Mouse (Mus musculus): Measurements from ENCODE around the gene Shd.

The Shd gene

DNA sequence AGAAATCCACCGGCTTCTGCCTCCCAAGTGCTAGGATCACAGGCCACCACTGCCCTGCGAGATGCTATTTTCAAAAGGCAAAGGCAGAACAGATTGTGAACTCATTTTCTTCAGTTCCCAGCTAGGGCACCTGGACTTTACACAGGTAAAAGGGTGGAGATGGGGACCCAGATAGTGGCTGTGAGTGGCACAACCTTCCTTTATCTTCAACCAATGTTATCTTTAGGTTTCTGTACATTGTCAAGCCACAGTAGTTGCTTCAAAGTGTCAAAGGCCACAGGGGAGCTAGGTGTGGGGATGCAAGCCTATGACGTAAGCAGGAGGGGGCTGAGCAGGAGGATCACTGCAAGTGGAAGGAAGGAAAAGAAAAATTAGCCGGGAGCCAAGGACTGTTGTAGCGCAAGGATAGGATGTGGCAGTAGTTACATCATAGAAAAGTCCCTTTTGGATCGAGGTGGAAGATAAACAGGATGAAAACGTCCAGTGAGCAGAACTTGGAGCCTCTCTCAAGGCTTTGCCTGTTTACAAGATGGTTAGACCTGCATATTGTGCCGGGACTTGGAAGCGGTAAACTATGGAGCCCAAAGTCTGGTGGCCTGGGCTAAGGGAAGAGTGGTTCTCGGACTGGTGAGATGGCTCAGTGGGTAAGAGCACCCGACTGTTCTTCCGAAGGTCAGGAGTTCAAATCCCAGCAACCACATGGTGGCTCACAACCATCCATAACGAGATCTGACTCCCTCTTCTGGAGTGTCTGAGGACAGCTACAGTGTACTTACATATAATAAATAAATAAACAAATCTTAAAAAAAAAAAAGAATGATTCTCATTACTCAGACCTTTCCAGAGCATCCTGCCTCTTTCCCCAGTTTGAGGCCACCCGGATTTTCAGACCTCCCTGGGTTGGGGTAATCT, 37.4 kb downstream of the Shd start:
- peak; percentile 79 for DNase-seq (ENCODE audit: low spot score)

DNA sequence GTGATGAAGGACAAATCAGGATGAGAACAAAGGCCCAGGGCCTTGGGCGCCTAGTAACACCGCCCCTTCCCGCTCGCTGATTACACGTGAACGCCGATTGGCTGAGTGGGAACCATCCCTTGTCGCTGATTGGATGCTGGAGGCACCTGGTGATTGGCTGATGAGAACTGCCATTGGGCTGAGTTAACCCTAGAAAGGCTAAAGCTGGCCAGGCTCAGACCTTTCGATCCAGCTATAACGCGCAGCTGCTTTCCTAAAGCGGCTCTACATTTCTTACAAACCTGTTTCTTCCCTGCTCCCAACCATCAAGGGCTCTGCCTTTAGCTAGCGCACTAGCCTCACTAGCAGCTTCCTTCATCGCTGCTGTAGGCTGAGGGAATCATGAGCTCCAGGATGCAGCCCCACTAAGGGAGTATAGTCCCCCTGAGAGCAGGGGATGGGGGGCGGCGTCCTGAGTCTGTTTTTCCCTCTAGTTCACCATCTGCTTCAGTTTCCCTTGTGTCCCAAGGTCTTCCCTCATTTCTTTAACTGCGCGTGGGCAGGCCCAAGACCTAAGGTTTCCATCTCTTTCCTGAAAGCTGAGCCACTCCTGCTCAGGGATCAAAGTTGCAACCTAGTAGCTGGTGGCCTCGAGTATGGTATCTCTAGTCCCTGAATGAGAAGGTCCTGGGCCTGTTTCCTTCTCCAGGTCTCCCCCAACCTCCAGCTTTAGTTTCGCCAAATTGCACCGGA, 38.3 kb downstream of the Shd start:
- DNase-seq (ENCODE audit: low spot score) = peak; percentile 94

DNA sequence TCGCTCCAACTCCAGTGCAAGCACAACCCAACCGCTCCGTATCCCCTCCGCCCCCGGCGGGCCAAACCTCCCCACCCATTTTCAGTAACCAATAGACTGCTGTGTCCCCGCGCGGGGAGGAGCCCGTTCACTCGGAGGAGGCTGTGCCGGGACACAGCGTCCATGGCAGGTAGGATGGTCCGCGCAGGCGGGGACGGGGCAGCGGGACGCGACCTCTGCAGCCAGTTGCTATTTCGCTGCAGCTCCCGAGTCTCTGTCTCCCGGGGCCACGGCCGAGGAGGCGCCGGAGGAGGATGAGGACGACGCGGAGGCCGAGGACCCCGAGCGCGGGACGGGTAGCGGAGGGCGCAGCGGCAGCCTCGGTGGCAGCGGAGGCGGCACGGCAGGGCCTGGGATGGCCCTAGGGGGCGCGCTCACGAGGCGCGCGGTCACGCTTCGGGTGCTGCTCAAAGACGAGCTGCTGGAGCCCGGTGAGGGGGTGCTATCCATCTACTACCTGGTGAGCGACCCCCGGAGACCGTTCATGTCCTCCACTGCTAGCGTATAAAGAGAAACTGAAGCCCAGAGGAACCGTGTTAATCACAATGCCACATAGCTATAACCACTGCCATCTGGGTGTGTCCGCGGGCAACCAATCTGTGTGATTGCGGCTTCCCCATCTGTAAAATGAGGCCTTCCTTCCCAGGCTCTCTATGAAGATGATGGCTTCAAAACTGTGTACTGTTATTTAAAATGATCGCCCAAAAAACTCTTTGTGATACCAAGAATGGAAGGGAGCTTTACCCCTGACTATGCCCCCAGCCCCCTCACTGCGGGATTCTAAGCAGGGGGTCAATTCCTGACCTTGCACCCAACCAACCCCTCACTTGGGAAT, 39.1 kb downstream of the Shd start:
- DNase-seq (ENCODE audit: low spot score) = peak; percentile 94

DNA sequence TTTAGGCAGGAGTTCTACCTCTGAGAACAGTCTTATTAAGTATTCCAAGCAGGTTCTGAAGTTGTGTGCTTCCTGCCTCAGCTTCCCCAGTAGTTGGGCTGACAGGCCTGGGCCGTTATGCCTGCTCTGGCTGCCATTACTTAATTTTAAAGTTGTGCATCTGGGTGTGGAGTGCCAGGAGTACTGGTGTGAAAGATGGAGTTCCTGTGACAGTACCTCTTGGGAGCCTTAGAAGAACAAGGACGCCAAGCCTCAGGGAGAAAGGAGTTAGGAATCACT, 39.6 kb downstream of the Shd start:
- no peak for DNase-seq (ENCODE audit: low spot score)

DNA sequence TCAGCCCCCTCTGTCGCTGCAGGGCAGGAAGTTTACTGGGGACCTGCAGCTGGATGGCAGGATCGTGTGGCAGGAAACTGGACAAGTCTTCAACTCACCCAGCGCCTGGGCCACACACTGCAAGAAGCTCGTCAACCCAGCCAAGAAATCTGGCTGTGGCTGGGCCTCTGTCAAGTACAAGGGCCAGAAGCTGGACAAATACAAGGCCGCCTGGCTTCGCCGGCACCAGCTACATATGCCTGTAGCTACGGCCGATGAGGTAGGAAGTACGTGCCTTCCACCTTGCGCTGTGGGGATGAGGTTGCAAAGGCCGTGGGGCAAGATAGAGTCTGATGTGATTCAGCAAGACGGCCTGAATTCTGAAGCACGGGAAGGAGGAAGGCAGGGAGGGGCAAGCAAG, 40.0 kb downstream of the Shd start:
- DNase-seq (ENCODE audit: low spot score) = no peak

DNA sequence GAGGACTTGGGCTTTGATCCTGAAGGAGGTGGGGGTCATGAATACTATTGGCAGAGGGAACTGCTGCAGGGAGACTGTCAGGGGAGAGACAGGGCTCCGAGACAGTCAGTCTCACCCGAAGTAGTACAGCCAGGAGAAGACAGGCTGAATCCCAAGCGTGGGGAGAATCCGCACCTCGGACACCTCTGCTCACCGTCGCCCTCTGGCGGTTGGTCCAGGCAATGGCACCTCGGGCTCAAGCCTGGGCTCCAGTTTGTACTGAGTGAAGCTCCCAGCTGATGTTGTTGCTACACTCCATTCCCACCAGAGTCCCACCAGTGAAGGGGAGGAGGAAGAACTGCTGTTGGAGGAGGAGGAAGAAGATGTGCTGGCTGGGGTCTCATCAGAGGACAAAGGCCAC, 40.4 kb downstream of the Shd start:
- DNase-seq (ENCODE audit: low spot score) = peak; percentile 58

DNA sequence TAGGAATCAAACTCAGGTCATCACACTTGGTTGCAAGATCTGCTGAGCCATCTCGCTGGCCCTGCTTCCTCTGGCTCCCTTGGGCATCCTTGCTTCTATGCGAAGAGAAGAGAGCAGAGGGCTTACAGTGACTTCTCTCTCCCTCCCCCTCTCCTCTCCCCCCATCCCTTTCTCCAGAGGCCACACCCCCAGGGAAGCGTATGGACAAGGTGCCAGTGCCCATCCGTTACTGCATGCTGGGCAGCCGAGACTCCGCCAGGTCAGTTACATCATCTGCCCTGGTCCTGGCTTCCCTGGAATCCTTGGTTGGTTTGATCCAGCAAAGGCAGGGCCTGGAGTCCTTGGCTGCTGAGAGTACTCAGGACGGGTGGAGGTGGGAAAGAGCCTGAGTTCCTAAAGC, 41.2 kb downstream of the Shd start:
- no peak for DNase-seq (ENCODE audit: low spot score)

DNA sequence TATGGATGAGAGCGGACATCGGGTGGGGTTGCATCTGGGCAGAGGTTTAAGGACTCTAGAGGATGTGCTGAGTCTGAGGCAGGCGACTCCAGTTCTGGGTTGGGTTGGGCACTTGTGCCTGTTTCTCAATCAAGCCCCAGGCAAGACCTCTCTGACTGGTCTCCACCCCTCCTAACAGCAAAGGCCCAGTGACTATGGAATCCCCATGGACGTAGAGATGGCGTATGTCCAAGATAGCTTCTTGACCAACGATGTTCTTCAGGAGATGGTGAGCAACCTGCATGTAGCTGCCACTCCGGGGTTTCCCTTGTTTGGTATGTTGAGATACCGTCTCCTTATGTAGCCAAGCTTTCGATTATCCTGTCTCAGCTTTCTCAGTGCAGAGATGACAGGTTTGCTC, 45.0 kb downstream of the Shd start:
- DNase-seq (ENCODE audit: low spot score) = no peak

DNA sequence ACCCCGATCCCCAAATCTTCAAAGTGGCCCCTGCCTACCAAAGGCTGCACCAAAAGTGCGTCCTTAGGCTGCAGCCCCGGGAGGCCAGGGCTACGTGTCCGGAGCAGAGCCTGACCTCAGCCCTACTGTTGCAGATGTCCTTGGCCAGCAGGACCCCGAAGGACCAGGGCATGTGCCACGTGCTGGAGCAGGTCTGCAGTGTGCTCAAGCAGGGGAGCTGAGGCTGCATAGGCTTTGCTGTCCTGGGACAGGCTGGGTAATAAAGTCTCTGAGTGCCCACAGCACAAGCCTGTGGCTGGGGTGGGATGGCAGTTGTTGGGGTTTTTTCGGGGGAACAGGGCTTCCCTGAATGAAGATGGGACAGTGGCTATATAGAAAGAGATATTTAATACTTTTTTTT, 46.1 kb downstream of the Shd start:
- DNase-seq (ENCODE audit: low spot score) = no peak

DNA sequence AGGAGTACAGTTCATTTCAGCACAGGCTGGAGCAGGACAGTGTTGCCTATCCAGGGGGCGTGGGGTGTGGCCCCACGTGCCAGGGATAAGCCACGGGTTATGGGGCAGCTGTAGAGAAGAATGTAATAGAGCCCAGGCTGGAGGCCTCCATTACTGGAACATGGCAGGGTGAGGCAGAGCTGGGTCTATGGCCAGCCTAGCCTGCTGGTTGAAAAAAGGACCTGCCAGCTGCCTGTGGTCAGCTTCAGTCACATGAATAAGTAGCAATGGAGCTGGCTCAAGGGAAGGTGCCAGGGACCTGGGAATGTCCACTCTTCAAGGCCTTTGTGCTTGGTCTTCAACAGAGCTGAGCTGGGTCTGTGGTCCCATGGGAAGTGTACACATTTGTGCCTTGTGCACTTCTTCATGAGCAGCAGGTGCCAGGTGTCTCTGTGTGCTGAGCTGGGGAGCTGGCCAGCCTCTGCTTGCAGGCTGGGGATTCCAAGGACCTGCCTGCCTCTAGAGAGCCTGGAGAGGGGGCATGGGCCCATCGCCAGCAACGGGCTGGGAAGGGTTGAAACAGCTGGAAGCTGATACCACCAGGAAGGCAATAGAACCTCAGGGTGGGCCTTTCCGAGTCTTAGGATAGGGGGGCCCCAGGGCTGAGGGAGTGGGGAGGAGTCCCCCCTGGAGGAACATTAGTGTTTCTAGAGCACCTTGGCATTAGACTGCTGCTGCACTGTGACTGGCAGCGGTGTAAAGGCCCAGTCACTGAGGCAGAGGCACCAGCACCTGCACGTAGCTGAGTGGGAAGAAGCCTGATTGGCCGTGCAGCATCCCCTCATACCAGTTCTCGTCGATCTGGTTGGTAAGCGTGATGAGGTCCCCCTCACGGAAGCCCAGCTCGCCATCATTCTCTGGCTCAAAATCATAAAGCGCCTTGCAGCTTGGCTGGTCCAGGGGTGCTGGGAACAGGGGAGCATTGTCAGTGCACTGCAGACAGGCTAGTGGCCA, 46.8 kb downstream of the Shd start:
- no peak for DNase-seq (ENCODE audit: low spot score)

DNA sequence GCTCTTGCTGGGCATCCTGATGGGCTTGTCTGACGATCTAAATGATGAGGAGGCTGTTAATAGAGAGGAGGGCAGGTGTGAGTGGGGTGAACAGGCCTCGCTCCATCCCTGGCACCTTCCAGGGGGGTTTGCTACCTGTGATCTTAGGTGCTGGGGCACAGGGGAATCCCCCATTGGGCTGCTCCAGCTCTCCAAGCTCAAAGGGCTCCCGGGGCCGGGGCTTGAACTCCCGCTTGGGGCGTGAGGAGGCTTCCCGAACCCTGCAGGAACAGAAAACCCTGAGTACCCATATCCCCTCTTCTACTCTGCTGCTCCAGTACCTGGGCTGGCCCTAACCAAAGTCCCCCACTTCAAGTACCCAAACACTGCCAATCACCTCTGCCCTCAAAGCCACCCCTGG, 47.6 kb downstream of the Shd start:
- no peak for DNase-seq (ENCODE audit: low spot score)

DNA sequence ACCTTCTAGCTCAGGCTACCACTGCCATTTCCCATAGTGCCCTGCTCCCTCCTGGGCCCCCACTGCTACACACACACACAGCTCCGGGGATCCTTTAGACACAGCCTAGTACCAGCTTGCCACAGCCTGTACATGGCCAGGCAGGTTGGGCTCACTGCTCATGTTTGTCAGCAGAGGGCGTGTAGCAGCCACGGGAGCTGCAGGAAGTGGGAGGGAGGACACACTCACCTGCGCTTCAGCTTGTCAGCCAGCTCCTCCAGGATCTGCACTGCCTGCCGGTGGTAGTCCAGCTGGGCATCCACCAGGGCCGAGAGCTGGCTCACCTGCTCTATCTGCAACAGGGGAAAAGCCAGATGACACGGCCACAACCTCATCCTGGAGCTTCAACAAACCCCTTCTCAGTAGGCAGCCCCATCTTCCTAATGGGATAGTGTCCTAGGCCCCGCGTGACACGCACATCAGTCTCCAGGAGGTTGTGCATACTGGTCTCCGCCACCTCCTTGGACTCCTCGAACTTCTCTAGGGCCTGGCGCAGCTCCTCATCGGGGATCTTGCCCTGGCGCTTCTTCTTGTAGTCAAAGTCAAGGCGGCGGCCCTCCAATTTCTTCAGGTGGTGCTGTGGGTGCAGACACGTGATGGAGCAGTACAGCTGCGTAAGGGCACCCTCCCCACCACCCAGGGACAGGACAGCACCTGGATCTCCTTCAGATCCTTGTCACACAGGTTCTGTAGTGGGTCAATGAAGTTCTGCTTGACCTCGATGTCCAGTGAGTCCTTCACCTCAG, 48.3 kb downstream of the Shd start:
- DNase-seq (ENCODE audit: low spot score) = peak; percentile 55

DNA sequence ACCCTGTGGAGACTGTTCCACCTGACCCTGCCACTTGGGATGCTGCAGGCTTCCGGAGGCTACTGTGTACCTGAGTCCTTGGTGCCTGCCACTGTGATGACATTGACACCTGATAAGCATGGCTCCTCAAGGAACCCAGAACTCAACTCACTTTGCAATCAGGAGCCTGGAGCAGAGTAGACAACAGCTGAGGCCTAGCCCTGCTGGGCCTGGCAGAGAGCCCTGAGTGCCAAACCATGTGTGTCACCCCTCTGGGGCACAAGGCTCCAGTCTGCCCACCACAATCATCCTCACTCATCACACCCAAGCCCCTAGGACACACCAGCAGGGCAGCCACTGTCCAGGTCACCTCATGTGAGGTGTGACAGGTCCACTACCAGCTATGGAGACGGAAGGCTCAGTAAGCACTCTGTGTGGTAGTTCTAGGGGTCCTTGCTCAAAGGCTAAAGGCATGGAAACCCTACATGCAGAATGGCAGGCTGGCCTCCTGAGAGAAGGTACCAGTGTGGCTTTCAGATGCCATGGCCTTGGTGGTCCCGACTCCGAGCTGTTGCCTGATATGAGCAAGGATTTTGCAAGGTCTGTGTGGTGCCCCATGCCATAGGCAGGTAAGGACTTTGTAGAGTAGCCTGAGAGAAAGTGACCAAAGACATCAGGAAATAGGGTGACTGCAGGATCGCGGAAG, 50.3 kb downstream of the Shd start:
- no peak for DNase-seq (ENCODE audit: low spot score)

DNA sequence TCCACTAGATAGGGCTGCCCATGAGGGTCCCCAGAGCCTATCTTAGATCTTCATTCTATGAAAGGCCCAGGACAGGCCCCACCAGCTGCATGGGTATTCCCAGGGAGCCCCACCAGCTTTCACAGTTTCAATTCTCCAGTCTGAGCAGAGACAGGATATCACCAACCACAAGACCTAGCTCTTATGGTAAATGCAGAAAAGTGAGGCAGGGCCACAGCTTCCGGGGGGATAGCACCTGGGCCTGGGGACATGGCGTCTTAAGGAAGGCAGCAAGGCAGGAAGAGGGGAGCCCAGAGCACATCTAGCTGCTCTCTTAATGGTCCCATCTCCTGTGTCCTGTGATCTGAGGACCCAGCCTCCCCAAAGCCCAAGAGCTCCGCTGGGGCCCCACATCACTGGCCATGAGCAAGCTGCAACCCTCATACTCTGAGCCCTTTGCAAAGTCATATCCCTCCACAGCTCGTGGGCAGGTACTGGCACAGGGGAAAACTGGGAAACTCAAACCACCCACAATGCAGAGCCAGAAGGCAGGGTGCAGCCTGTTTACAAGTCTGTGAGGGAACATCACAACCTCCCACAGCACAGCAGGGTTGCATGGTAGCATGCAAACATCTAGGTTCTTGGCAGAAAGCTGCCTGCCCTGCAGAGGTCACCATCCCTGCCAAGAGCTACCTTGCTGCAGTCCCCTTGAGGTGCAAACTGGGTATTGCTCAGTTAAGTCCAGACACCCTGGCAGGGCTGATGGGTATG, 51.1 kb downstream of the Shd start:
- DNase-seq (ENCODE audit: low spot score) = no peak

DNA sequence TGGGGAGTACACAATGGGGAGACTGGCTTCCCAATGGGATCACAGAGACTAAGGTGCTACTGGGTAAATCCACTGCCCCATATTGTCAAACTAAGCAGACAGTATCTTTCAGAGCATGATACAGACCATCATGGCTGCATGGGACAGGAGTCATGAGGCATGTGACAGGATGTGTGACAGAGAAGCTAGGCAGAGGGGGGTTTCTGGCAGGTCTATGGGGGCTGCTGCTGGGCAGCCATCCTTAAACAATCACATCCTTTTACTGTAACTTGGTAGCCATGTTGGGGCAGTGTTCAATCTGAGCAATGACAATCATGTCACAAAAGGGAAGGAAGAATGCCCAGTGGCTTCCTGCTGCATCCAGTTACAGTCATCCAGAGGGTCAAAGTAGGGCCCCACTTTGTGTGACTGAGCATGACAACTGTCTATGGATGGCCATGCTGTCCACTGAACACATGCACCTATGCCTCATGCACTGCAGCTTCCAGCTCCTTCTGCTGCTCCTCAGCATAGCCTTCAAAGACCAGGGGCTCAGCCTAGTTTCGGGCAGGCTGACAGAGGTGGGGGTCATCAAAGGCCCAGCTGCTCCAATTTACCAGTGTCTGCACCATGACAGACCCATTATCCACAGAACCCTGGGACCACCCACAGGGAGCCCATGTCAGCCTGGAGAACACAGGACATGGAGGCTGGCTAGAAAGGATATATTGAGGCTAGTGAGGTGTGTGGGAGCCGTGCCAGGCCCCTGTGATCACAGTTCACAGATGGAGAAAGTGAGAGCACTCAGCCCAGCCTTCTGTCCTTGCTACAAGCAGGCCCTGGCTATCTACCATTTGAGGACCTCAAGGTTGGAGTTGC, 52.1 kb downstream of the Shd start:
- no peak for DNase-seq (ENCODE audit: low spot score)

DNA sequence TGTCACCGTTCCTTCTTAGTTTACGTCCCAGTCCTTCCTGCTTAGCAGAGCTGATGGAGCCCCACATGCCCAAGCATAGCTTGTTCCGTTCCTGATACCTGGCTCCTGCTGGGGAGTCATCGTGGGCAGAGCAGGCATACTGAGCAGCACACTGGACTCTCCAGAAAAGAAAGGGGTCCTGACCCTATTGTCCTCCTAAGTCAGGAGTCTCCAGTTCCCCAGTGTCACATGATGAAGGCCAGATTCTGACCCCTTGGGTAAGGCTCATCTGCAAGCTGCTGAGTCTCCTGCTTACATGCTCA, 52.7 kb downstream of the Shd start:
- no peak for DNase-seq (ENCODE audit: low spot score)

DNA sequence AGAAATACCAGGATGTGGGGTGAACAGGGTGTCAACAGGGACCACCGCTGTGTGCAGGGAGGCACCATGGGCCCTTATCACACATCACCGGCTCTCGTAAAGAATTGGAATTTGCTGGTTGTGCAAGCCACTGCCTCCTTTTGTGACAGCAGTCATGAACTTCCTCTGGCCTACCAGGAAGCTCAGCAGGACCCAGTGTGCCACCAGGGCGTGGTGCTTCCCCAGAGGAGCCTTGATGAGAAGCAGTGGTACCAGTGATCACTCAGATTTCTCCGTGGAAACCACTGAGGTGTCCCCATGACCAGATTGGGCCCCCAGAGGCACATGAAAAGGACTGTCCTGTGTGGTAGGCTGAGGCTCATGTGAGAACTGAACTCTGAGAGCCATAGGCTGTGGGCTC, 53.1 kb downstream of the Shd start:
- DNase-seq (ENCODE audit: low spot score) = no peak

DNA sequence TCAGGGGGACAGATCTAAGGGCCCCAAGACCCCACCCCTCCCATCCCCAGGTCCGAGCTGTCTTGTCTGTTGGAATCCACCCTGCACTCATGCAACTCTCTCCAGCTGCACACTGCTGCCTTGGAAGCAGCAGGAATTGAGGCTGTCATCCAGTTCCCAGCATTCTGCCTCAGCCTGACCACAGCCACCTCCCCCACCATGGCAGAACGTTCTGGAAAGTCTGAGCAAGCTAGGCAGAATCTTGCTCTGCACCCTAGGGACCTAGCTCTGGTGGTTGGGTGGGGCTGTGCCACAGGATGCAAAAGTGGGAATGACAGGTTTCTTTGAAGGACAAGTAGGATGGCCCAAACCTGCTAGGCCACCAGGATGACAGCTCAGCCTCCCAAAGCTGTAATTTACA, 54.2 kb downstream of the Shd start:
- no peak for DNase-seq (ENCODE audit: low spot score)

DNA sequence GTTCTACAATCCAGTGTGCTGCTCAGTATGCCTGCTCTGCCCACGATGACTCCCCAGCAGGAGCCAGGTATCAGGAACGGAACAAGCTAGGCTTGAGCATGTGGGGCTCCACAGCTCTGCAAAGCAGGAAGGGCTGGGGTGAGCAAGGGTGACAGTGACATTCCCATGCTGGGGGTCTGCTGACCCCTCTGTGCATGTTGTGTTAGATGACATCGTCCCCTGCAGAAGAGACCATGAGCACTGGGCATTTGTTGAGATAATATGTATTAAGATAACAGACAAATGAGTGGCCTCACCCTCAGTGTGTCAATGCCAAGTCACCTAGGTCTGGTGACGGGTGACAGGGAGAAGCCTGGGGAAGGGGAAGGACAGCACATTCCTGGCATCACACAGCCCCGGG, 54.7 kb downstream of the Shd start:
- no peak for DNase-seq (ENCODE audit: low spot score)

Measured in yolk sac, embryonic 10.5 days (tissue).